Mouse (Mus musculus): ENCODE measurements at regions not wholly inside any gene's neighbourhood (a gene's known extent, or its start where the extent isn't known, plus 50 kb on each side); places are given as distances from the start of the nearest gene placed in this dataset.
A peak's percentile ranks its signal among the peaks of the same experiment; 100 is the strongest.

- ATAC-seq (replicated peaks; ENCODE audit: low FRiP score, poor library complexity, severe bottlenecking): no peak
Observed at GRCm38 (mm10) chr15:56197425-56198201, 1279.8 kb downstream of the Slc22a22 start.

GRCm38 (mm10) chr15:56166236-56166635, 1311.2 kb downstream of the Slc22a22 start:
- no peak for ATAC-seq (replicated peaks; ENCODE audit: low FRiP score, poor library complexity, severe bottlenecking)

- ATAC-seq (replicated peaks; ENCODE audit: low FRiP score, poor library complexity, severe bottlenecking): no peak
Observed at GRCm38 (mm10) chr15:56158726-56159125, 1318.7 kb downstream of the Slc22a22 start.

- ATAC-seq (replicated peaks; ENCODE audit: low FRiP score, poor library complexity, severe bottlenecking): no peak
Observed at GRCm38 (mm10) chr15:56139451-56139850, 1338.0 kb downstream of the Slc22a22 start.

GRCm38 (mm10) chr15:56136420-56136970, 1340.9 kb downstream of the Slc22a22 start:
- no peak for ATAC-seq (replicated peaks; ENCODE audit: low FRiP score, poor library complexity, severe bottlenecking)

GRCm38 (mm10) chr15:56128029-56128428, 1349.4 kb downstream of the Slc22a22 start:
- ATAC-seq (replicated peaks; ENCODE audit: low FRiP score, poor library complexity, severe bottlenecking): no peak

- no peak for ATAC-seq (replicated peaks; ENCODE audit: low FRiP score, poor library complexity, severe bottlenecking)
Observed at GRCm38 (mm10) chr15:56119287-56120065, 1357.9 kb downstream of the Slc22a22 start.

GRCm38 (mm10) chr15:56108313-56108712, 1369.1 kb downstream of the Slc22a22 start:
- no peak for ATAC-seq (replicated peaks; ENCODE audit: low FRiP score, poor library complexity, severe bottlenecking)

GRCm38 (mm10) chr15:56107719-56108118, 1369.7 kb downstream of the Slc22a22 start:
- ATAC-seq (replicated peaks; ENCODE audit: low FRiP score, poor library complexity, severe bottlenecking): no peak

GRCm38 (mm10) chr15:56100133-56100735, 1377.2 kb downstream of the Slc22a22 start:
- no peak for ATAC-seq (replicated peaks; ENCODE audit: low FRiP score, poor library complexity, severe bottlenecking)

- no peak for ATAC-seq (replicated peaks; ENCODE audit: low FRiP score, poor library complexity, severe bottlenecking)
Observed at GRCm38 (mm10) chr15:56077838-56078567, 1399.4 kb downstream of the Slc22a22 start.

GRCm38 (mm10) chr15:56077081-56077480, 1400.3 kb downstream of the Slc22a22 start:
- ATAC-seq (replicated peaks; ENCODE audit: low FRiP score, poor library complexity, severe bottlenecking): no peak

- ATAC-seq (replicated peaks; ENCODE audit: low FRiP score, poor library complexity, severe bottlenecking): no peak
Observed at GRCm38 (mm10) chr15:56076680-56077079, 1400.7 kb downstream of the Slc22a22 start.

GRCm38 (mm10) chr15:56069511-56069910, 1407.9 kb downstream of the Slc22a22 start:
- ATAC-seq (replicated peaks; ENCODE audit: low FRiP score, poor library complexity, severe bottlenecking): no peak

GRCm38 (mm10) chr15:56067214-56067613, 1410.2 kb downstream of the Slc22a22 start:
- ATAC-seq (replicated peaks; ENCODE audit: low FRiP score, poor library complexity, severe bottlenecking): no peak

GRCm38 (mm10) chr15:56066540-56066939, 1410.9 kb downstream of the Slc22a22 start:
- no peak for ATAC-seq (replicated peaks; ENCODE audit: low FRiP score, poor library complexity, severe bottlenecking)

GRCm38 (mm10) chr15:56065872-56066534, 1411.4 kb downstream of the Slc22a22 start:
- ATAC-seq (replicated peaks; ENCODE audit: low FRiP score, poor library complexity, severe bottlenecking): 0 out of 2 replicates have a peak, but pooled peaks have one; percentile 52

- no peak for ATAC-seq (replicated peaks; ENCODE audit: low FRiP score, poor library complexity, severe bottlenecking)
Observed at GRCm38 (mm10) chr15:56062576-56062975, 1414.8 kb downstream of the Slc22a22 start.

GRCm38 (mm10) chr15:56061326-56061725, 1416.1 kb downstream of the Slc22a22 start:
- ATAC-seq (replicated peaks; ENCODE audit: low FRiP score, poor library complexity, severe bottlenecking): no peak

Measured in erythroid progenitor cell, adult 5-6 weeks (primary cell).